Mouse (Mus musculus) thymus, adult 2 months (tissue): ENCODE measurements around the gene Zfp277.

ENCODE experiments used
- CTCF ChIP-seq: fragments of 200-500 bp; IDR thresholded peaks from 2 replicates; pipeline ENCODE4 v1.5.1; 2012; ENCODE audit warnings: mild to moderate bottlenecking, control low read depth, low read length, moderate library complexity, borderline replicate concordance; ENCODE audit not compliant: control insufficient read depth, poor library complexity, insufficient read depth; ENCODE audit errors: extremely low read depth
- POLR2A ChIP-seq: fragments of 200-500 bp; IDR thresholded peaks from 2 replicates; pipeline ENCODE4 v1.6.1; 2012; ENCODE audit warnings: mild to moderate bottlenecking, low read length, control low read depth, moderate library complexity; ENCODE audit not compliant: control insufficient read depth, poor library complexity, insufficient read depth; ENCODE audit errors: extremely low read depth

- TF ChIP-seq CTCF (no peak), POLR2A (no peak)
Measured at GRCm38 (mm10) chr12:40458977-40459376, 13.3 kb upstream of the Zfp277 start.
